Mouse (Mus musculus): ENCODE results near the gene Nectin3.
A peak's percentile ranks its signal among the peaks of the same experiment; 100 is the strongest.

Gene Nectin3

DNA sequence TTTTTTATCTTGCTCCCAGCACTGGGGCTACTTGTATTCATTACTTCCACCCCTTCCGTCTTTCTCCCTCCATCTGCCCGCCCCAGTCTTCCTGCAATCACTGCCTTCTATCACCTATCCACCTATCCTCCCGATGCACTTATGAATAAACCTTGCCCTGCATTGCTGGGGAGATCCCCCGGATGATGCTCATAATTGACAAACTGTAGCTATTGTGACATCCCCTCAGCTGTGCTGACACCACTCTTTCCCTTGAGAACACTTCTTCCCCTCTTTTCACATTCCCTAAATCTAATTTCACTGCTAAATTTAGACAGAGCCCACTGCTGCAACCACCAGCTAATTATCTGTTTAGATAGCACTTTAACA, at the start of gene Nectin3:
Gene Nectin3, minus strand, starts transcription at position 105 of the 369 bp plus-strand sequence.
- no peak for DNase-seq (ENCODE audit: low spot score)

DNA sequence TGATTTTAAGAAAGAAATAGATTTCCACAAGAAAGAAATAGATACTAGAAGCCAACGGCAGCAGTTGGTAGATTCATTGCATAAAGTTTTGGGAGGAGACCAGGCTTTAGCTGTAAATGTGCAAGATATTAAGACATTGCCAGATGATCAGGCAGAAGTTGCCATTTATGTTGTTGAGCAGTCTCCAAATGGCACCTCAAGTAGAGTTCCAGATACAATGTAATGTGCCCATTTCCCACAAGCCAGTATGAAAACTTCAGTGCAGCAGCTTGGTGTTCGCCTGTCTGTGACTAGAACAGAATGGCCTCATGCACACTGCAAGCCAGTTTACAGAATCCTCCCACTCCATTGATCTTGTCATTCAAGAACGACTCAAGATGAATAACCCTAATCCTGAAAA, 39.8 kb upstream of the Nectin3 start:
- DNase-seq (ENCODE audit: low spot score): no peak

DNA sequence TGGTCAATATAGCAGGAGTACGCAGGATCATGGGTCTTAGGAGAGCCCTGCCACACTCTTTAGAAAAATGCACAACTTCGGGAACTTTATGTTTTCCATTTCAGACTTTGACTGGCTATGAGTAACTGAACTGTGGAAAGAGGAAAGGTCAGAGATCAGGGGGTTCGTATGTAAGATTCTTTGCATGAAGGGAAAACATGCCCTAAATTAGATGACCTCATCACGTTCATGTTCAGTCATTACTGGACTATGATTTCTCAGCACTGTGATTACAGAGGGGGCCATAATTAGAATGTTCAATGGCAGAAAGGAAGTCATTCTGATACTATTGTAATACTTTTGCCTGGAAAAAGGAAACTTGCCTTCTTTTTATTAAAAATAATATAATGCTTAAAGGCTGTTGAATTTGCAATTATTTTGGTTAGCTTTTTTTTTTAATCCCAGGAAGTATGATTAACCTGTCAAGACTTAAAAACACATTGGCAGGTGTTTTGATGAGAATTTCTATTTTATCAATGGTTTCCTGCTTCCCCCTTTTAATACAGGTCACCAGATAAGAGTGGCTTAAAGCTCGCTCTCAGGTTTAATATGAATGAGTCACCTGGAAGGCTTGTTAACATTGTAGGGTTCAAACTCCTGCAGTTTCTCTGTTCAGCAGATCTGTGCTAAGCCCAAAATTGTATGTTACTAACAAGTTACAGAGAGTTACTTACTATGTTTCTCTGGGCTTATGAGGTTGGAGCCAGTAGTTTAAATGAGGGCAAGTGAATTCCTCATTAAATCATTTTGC, 34.3 kb upstream of the Nectin3 start:
- DNase-seq (ENCODE audit: low spot score): no peak

DNA sequence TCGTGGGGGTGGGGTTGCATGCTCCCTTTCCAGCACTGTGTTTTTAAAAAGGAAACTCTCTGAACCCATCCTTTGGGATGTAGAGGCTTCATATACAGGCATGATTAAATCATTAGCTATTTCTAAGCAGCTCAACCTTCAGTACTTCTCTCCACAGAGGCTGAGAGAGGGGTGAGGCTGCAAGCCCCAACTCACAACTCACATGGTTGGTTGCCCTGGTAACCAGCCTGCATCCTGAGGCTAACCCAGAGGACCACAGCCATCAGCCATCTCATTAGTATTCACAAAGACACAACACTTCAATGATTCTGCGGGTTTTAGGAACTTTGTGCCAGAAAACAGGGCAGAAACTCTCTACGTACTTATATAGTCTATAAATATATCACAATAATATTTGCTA, 32.7 kb upstream of the Nectin3 start:
- no peak for DNase-seq (ENCODE audit: low spot score)

DNA sequence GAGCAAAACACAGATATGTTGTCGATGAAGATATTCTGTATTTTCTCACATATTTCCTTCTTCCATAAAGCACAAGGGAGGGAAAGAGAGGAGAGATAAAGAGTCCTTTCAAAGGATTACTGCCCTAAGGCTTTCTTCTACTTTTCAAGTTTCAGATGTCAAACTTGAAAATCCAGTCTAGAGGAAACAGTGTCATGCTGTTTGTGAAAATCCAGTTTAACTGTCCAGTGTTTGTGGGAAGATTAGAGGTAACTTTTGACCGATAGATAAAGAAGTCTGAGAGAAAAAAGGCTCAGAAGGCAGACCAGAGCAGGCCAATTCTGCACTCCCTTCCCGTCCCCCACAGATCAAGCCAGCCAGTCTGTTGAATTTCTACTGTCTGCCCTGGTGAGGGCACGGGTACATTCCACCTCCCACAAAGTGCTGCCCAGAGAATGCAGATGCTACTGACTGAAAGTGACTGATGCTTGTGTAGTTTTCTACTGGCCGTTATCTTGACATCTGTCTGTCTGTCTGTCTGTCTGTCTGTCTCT, 22.6 kb upstream of the Nectin3 start:
- DNase-seq (ENCODE audit: low spot score): no peak

DNA sequence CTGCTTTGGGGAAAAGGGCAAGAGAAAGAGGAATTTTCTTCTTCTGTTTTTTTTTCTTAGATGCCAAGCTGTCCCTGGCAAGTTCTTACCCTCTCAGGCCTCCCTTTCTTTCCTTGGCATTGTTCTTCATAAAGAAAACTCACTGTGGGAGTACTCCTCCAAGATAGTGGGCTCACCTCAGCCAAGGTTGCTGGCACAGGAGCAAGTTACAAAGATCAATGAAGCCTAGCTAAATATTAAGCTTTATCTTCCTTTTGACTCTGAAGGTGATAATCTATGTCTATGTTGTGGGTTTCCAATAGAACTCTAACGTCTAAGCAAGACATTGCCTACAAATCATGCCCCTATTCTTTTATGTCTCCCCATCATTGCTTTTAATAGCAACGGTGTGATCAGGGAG, 21.3 kb upstream of the Nectin3 start:
- no peak for DNase-seq (ENCODE audit: low spot score)

DNA sequence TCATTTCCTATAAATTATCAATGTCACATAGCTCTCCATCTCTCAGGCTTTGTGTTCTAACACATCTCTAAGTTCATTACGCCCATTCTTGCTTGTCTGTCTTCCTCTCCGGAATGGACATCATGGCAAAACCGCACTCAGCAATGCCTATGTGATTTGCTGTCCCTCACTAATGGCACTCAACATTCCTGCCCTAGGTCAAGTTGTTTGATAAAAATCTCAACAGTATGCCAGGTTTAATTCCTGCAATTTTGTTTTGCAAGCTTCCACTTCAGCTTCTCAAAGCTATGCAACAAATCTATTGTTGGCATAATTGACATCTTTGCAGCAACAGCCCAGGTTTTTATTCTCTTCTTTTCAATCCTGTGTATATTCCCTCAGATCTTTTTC, 9.6 kb upstream of the Nectin3 start:
- DNase-seq (ENCODE audit: low spot score): no peak

GRCm38 (mm10) chr16:46507260-46507943, 9.1 kb upstream of the Nectin3 start:
- no peak for DNase-seq (ENCODE audit: low spot score)

GRCm38 (mm10) chr16:46504006-46504405, 5.7 kb upstream of the Nectin3 start:
- no peak for DNase-seq (ENCODE audit: low spot score)

DNA sequence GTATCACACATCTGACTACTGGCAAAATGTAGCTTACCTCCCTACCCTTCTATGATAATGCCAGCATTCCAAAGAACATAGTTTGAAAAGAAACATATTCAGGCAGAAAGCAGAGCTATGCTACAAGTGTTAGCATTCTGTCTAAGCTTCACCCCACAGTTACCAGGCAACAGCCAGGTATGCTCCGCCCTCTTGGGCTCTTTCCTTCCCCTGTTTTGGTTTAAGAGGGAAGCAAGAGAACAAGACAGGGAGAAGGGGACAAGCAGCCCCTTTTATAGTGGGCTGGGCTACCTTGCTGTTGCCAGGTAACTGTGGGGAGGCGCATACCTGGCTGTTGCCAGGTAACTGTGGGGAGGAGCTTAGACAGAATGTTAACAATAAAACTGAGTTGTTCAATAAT, 4.0 kb upstream of the Nectin3 start:
- DNase-seq (ENCODE audit: low spot score): no peak

GRCm38 (mm10) chr16:46500759-46501158, 2.4 kb upstream of the Nectin3 start:
- DNase-seq (ENCODE audit: low spot score): no peak

DNA sequence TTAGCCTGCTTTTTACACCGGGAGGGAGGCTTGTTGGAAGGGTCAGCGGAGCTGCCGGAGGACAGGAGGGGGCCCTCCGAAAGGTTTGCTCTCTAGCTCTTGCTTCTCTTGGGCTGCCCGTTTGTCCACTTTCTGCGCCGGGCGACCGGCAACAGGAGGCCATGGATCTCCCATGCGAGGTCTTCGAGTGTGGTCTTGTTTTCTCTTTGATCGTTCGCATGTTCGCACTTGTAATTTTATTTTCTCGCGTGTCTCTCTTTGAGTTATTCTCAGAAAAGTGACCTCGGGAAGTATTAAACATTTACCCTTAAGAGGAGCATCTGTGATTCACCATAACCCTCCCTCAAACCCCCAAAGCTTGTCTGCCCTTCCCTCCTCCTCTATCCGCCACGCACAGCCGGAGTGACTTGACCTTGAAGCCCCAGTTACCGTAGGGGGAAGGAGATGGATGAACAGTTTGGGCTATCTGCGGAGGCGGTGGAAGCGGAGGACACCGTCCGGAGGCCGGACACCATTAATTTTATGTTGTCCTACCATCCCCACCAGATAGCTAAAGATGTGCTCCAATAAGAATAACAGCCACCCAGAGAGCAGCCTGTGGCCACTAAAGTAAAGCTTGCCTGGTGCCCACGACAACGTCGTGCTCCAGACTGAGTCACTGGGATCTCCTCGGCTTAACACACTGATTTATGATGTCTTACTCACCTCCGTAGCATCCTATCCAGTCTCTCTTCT, 472 bp downstream of the Nectin3 start:
- DNase-seq (ENCODE audit: low spot score): no peak

- peak; percentile 94 for DNase-seq (ENCODE audit: low spot score)
Observed at GRCm38 (mm10) chr16:46496889-46497685, 1.2 kb downstream of the Nectin3 start.

DNA sequence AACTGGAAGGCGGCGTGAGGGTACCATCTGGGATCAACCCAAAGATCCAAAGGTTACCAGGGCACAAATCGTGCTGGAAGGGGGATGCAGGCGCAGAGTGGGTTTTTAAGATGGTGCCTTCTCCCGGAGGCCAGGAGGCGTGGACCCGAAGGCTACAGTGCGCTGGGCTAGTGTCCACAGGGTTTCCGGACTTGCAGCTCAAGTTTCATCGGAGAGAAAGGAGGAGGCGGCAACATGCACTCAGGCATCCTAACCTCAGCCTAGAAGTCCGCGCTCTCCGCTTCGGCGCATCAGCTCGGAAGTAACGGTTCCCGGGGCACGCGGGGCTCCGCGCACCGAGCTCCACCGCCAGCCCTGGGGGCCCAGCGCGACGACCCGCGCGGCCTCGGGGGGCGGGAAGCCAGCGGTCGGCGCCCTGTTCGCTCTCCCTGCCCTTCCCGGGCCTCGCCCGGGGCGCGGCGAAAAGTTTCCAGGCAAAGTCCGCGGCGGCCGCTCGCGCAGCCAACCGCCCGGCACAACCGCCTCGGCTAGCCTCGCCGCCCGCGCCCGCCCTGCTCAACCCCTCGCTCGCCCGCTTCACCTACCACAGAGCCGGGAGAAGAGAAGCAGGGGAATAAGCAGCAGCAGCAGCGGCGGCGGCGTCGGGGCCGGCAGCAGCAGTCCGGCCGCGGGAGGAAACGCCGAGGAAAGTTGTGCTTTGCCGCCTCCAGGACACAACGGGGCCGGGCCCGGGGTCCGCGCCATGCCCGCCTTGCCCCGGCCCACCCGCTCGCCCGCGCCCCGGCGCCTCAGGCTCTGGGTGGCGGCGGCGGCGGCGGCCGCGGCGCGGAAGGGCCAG, 2.1 kb downstream of the Nectin3 start:
- DNase-seq (ENCODE audit: low spot score): peak; percentile 67

- no peak for DNase-seq (ENCODE audit: low spot score)
Observed at GRCm38 (mm10) chr16:46495201-46495600, 3.1 kb downstream of the Nectin3 start.

- DNase-seq (ENCODE audit: low spot score): peak; percentile 51
Observed at GRCm38 (mm10) chr16:46487436-46488097, 10.8 kb downstream of the Nectin3 start.

DNA sequence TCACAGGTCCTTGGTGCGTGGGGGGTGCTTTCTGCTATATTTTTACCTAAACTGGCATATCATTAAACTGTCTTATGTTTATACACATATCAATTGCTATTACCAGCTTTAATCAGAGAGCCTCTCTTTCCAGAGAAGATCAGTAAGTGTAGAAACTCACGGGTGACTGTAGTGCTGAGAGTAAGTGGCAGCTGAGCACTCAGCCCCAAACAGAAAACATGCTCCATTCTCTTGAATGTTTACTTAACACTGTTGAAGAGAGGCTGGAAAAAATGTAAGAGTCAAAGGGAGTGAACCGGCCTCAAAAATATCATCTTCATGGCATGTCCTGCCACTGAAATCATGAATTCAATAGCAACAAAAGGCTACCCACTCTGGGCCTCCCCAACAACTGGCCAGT, 21.0 kb downstream of the Nectin3 start:
- DNase-seq (ENCODE audit: low spot score): no peak

GRCm38 (mm10) chr16:46451421-46451820, 46.9 kb downstream of the Nectin3 start:
- DNase-seq (ENCODE audit: low spot score): no peak

- no peak for DNase-seq (ENCODE audit: low spot score)
Observed at GRCm38 (mm10) chr16:46449013-46449412, 49.3 kb downstream of the Nectin3 start.

DNA sequence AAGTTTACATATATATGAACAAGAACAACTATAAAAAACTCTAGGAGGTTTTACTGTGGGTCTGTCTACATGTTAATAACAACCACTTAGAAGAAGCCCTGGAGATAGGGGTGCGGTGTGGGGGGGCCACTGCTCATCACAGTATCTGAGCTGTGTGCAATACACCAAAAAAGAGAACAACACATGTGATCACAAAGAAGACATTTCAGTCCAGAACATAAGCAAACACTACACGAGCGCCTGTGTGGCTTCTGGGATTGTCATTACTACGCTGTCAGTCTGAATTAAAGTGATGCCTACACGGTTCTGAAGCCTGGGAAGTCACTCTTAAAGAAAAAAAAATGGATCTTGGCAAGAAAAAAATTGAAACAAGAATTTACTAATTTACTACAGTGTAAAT, 67.0 kb downstream of the Nectin3 start:
- no peak for DNase-seq (ENCODE audit: low spot score)
